ENCODE assay signal across 9 mouse cellular contexts in the genomic region with DNA sequence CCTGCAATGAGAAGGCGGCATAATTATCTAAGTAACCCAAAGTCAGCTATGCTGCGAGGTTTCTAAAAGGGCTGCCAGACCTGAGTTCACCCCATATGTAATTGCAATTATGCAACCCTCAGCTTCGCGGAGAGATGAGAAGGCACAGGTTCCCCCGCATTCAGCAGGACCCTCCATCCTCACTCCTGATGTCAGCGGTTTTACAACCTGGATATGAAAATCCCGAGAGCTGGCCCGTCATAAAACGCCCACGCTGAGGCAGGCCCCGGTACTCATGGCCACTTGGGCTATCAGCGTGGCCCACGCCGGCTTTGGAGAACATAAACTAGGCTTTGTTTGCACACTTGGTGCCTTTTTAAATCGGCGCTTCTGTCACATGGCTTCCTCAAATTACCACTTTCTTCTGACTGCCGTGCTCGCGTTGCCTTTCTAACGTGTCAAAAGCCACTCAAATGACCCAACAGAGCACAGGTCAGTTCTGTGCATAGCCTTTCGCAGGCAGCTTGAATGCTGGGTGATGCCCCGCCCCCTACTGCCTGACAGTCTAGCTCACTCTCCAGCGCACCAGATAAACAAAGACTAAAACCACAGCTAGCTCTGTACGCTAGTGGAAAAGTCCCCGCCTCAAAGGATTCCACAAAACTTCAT. TPM values are rescaled to one million over a fixed set of nuclear protein-coding genes. Genes with fewer than 3 reads are reported as not detected.
DNase-seq lines count a peak whose midpoint lies in the region; ATAC-seq and TF ChIP-seq lines count a peak whose summit lies in the region.
"Had no signal": no experiment of that assay in that cellular context is flagged by ENCODE, and none has a peak within 500 bp of the region (broad histone marks: within the 10 kb centered on the region; RNA-seq: fewer than 3 reads in every experiment).

No protein-coding gene starts in this region.

- H3K9me3 ChIP-seq in liver, postnatal 0 days (ENCODE audit: low read length), result no peaks in the 10 kb centered on the region
- H3K9me3 ChIP-seq in neural tube, embryonic 11.5 days (ENCODE audit: control insufficient read depth, low read length), result no peaks in the 10 kb centered on the region

- H3K27ac ChIP-seq in layer of hippocampus, adult 2 months, result peak overlapping the region; percentile 53; the same call in 1 of the 2 replicates
- H3K27ac ChIP-seq in liver, postnatal 0 days (ENCODE audit: low read depth), result peak overlapping the region; percentile 58
- H3K27ac ChIP-seq in neural tube, embryonic 11.5 days (ENCODE audit: low read depth, low read length), result no peak overlapping the region

- no peaks in the 10 kb centered on the region for H3K36me3 ChIP-seq in liver, postnatal 0 days (replicated peaks; ENCODE audit: insufficient read depth, low read length)
- H3K36me3 ChIP-seq in neural tube, embryonic 11.5 days (ENCODE audit: control insufficient read depth, insufficient read depth, low read length), result no peaks in the 10 kb centered on the region

- peak; percentile 91 for ATAC-seq in liver, postnatal 0 days
- ATAC-seq in neural tube, embryonic 11.5 days (ENCODE audit: insufficient read depth, low FRiP score, low TSS enrichment), result 0 out of 2 replicates have a peak, but pooled peaks have one; percentile 48
- ATAC-seq: Patski had no signal

- 28% methylated on average over 25 of the region's 25 CpGs for WGBS in liver, postnatal 0 days (ENCODE audit: insufficient replicate concordance)
- WGBS in neural tube, embryonic 11.5 days, result 27% methylated on average over 25 of the region's 25 CpGs

- no peak for TF ChIP-seq EP300 in liver, postnatal 0 days (IDR thresholded peaks at IDR 0.05; ENCODE audit: low read depth)

- H3K4me2 ChIP-seq in liver, postnatal 0 days (ENCODE audit: low read depth, low read length), result peak overlapping the region; percentile 66
- peak overlapping the region; percentile 40 for H3K4me2 ChIP-seq in neural tube, embryonic 11.5 days (ENCODE audit: low read depth)

- no peaks in the 10 kb centered on the region for H3K27me3 ChIP-seq in liver, postnatal 0 days (ENCODE audit: insufficient read depth, low read length)
- no peaks in the 10 kb centered on the region for H3K27me3 ChIP-seq in neural tube, embryonic 11.5 days (ENCODE audit: control insufficient read depth, insufficient read depth, low read length)
- H3K27me3 ChIP-seq: Patski had no signal

- H3K9ac ChIP-seq in liver, postnatal 0 days (replicated peaks), result 0 out of 2 replicates have a peak overlapping the region, but pooled peaks have one; percentile 6
- peak overlapping the region; percentile 22 for H3K9ac ChIP-seq in neural tube, embryonic 11.5 days (ENCODE audit: low read length)

- H3K4me1 ChIP-seq in liver, postnatal 0 days (ENCODE audit: insufficient read depth), result peaks cover 8% of the 10 kb centered on the region; the same call in 1 of the 2 replicates
- peaks cover 3% of the 10 kb centered on the region; the same call in 1 of the 2 replicates for H3K4me1 ChIP-seq in neural tube, embryonic 11.5 days (ENCODE audit: control insufficient read depth, insufficient read depth, low read length)

- no peak for DNase-seq in layer of hippocampus, adult 2 months (ENCODE audit: low spot score in 2 of 2)
- no peak for DNase-seq in layer of hippocampus, adult 9-11 months
- peak; percentile 53 to 75 for DNase-seq in adrenal gland, postnatal 36 days
- DNase-seq in heart, adult 8-10 months (ENCODE audit: low spot score), result peak; percentile 44
- peak; percentile 29 for DNase-seq in kidney, adult 11 months
- DNase-seq in liver, postnatal 0 days, result peak; percentile 72
- peak; percentile 51 for DNase-seq in neural tube, embryonic 11.5 days (ENCODE audit: low spot score)
- no peak for DNase-seq in layer of hippocampus, postnatal 25 days (ENCODE audit: extremely low spot score in 1 of 2, low spot score in 1 of 2)

- peak; percentile 17; the same call in 1 of the 2 replicates for TF ChIP-seq CTCF in layer of hippocampus, adult 2 months (conservative IDR thresholded peaks at IDR 0.05)
- TF ChIP-seq CTCF in liver, postnatal 0 days (IDR thresholded peaks at IDR 0.05; ENCODE audit: low read depth), result 0 out of 2 replicates have a peak, but pooled peaks have one; percentile 22

- H3K4me3 ChIP-seq in layer of hippocampus, adult 2 months, result peak overlapping the region; percentile 19; the same call in 1 of the 2 replicates
- H3K4me3 ChIP-seq in liver, postnatal 0 days (ENCODE audit: low read depth, low read length), result peak overlapping the region; percentile 34
- peak overlapping the region; percentile 15; the same call in 1 of the 2 replicates for H3K4me3 ChIP-seq in neural tube, embryonic 11.5 days (ENCODE audit: low read depth, low read length)

RNA-seq across cellular contexts. Expression of a gene that starts 53.9 kb away (rescaled TPM):
- 10 to 100 TPM; 37.0 to 37.2 TPM for total RNA-seq in layer of hippocampus, adult 2 months (2021)
- total RNA-seq in adrenal gland, postnatal 36 days (2021), result 10 to 100 TPM in 1 of 2 experiments, 1 to 10 TPM in 1; 3.1 to 10.6 TPM
- 1 to 10 TPM; 1.6 to 3.4 (median 1.9) TPM for total RNA-seq in heart, adult 8-10 months (2022)
- 0.75 and 1.4 TPM in 2 replicates for polyA plus RNA-seq in liver, postnatal 0 days (2015; fragmentation: Nextera tagmentation; extraction: Ambion mirVana)
- polyA plus RNA-seq in neural tube, embryonic 11.5 days (2014; fragmentation: Nextera tagmentation; extraction: Ambion mirVana), result 4.1 and 5.3 TPM in 2 replicates
- 10 to 100 TPM; 40.7 to 41.3 TPM for total RNA-seq in layer of hippocampus, postnatal 25 days (2021)

Comparison
In these comparisons a context has a peak if more than half of its experiments do, and no peak if none do; other contexts are left out.
1. DNase-seq: peak in adrenal gland, postnatal 36 days (2 of 2), heart, adult 8-10 months (single experiment), kidney, adult 11 months (single experiment), liver, postnatal 0 days (single experiment) and neural tube, embryonic 11.5 days (single experiment); none in layer of hippocampus, adult 2 months (0 of 2), layer of hippocampus, adult 9-11 months (single experiment) and layer of hippocampus, postnatal 25 days (0 of 2).
2. Peak in every context shown above with its lines, with median percentiles within 50 percentile points of each other: H3K4me3 ChIP-seq.